Mouse (Mus musculus) CH12.LX (cell line): ENCODE measurements at regions not wholly inside any gene's neighbourhood (a gene's known extent, or its start where the extent isn't known, plus 50 kb on each side); places are given as distances from the start of the nearest gene placed in this dataset.

Source experiments
- DNase-seq: peaks from one replicate; pipeline ENCODE4 v3.0.0-alpha.2; 2013; ENCODE audit errors: extremely low read depth
- H3K27ac ChIP-seq: 2 replicates; pipeline ENCODE4 v1.5.1; 2012; ENCODE audit warnings: low read depth, mild to moderate bottlenecking, control low read depth, moderate library complexity; ENCODE audit not compliant: insufficient read depth
- H3K27me3 ChIP-seq: replicated peaks from 2 replicates; pipeline ENCODE3; 2012; ENCODE audit warnings: inconsistent platforms
- H3K36me3 ChIP-seq, 2 experiments: replicated peaks in 1 of 2; 2 replicates each; pipeline versions ENCODE3 to v1.6.1; 2012; ENCODE audit warnings: inconsistent platforms in 1 of 2, low read length in 1 of 2, mild to moderate bottlenecking in 1 of 2, mixed read lengths in 1 of 2, moderate library complexity in 1 of 2; ENCODE audit not compliant: control insufficient read depth in 1 of 2, insufficient read depth in 1 of 2
- H3K4me1 ChIP-seq, 2 experiments: 2 replicates each; pipeline ENCODE4 v1.6.1; 2012; ENCODE audit warnings: inconsistent platforms in 1 of 2, moderate library complexity in 1 of 2; ENCODE audit not compliant: insufficient read depth in 2 of 2, control insufficient read depth in 1 of 2
- H3K4me2 ChIP-seq: 2 replicates; pipeline ENCODE4 v1.6.1; 2012; ENCODE audit warnings: low read depth, mild to moderate bottlenecking, control low read depth; ENCODE audit not compliant: poor library complexity, insufficient read depth, severe bottlenecking
- H3K4me3 ChIP-seq, 3 experiments: fragments of 150-350 bp in 1 of 3; sonication (generic) in 1 of 3; replicated peaks in 1 of 3; 2 replicates each; pipeline versions ENCODE3 to v1.5.1; 2011 to 2012; ENCODE audit warnings: low read depth in 2 of 3, low read length in 2 of 3, mild to moderate bottlenecking in 2 of 3, moderate library complexity in 2 of 3, control low read depth in 1 of 3, improper control_type of control experiment in 1 of 3, inconsistent platforms in 1 of 3, mixed read lengths in 1 of 3; ENCODE audit not compliant: poor library complexity in 1 of 3
- H3K79me2 ChIP-seq: replicated peaks from 2 replicates; pipeline ENCODE4 v1.6.1; 2012; ENCODE audit warnings: mild to moderate bottlenecking, moderate library complexity; ENCODE audit not compliant: control insufficient read depth, poor library complexity, insufficient read depth, severe bottlenecking; ENCODE audit errors: extremely low read depth
- H3K9ac ChIP-seq: 2 replicates; pipeline ENCODE4 v1.6.1; 2012; ENCODE audit warnings: low read depth, mild to moderate bottlenecking, control low read depth, moderate library complexity; ENCODE audit not compliant: insufficient read depth
- H3K9me3 ChIP-seq: replicated peaks from 2 replicates; pipeline ENCODE3; 2012; ENCODE audit warnings: low read length, inconsistent platforms, mixed read lengths
- CHD1 ChIP-seq: IDR thresholded peaks from 2 replicates; pipeline ENCODE4 v1.6.1; 2012; ENCODE audit warnings: low read depth, low read length, improper control_type of control experiment, inconsistent platforms
- ELF1 ChIP-seq: IDR thresholded peaks from 2 replicates; pipeline ENCODE4 v1.6.1; 2014; ENCODE audit warnings: low read depth, mild to moderate bottlenecking, inconsistent platforms, low read length, improper control_type of control experiment
- EP300 ChIP-seq: IDR thresholded peaks from 2 replicates; pipeline ENCODE4 v1.6.1; 2011; ENCODE audit warnings: low read length, improper control_type of control experiment
- ETS1 ChIP-seq: conservative IDR thresholded peaks from 2 replicates; pipeline ENCODE4 v1.6.1; 2012; ENCODE audit warnings: low read depth, mild to moderate bottlenecking, inconsistent platforms, low read length, improper control_type of control experiment, moderate library complexity
- GABPA ChIP-seq: IDR thresholded peaks from 2 replicates; pipeline ENCODE4 v1.6.1; 2012; ENCODE audit warnings: low read depth, low read length, improper control_type of control experiment, inconsistent platforms; ENCODE audit not compliant: insufficient replicate concordance
- MXI1 ChIP-seq: IDR thresholded peaks from 2 replicates; pipeline ENCODE4 v1.6.1; 2011; ENCODE audit warnings: mild to moderate bottlenecking, low read depth, low read length, improper control_type of control experiment
- NRF1 ChIP-seq: IDR thresholded peaks from 2 replicates; pipeline ENCODE4 v1.6.1; 2014; ENCODE audit warnings: low read depth, mild to moderate bottlenecking, inconsistent platforms, low read length, improper control_type of control experiment, moderate library complexity
- PAX5 ChIP-seq: IDR thresholded peaks from 2 replicates; pipeline ENCODE4 v1.6.1; 2012; ENCODE audit warnings: low read length, inconsistent platforms, mixed read lengths
- RAD21 ChIP-seq: IDR thresholded peaks from 2 replicates; pipeline ENCODE4 v1.6.1; 2011; ENCODE audit warnings: low read depth, mild to moderate bottlenecking, low read length, improper control_type of control experiment, moderate library complexity
- RCOR1 ChIP-seq: conservative IDR thresholded peaks from 2 replicates; pipeline ENCODE4 v1.6.1; 2012; ENCODE audit warnings: low read depth, mild to moderate bottlenecking, inconsistent platforms, low read length, improper control_type of control experiment
- SMC3 ChIP-seq: IDR thresholded peaks from 2 replicates; pipeline ENCODE4 v1.6.1; 2011; ENCODE audit warnings: low read depth, low read length, improper control_type of control experiment
- TBP ChIP-seq: conservative IDR thresholded peaks from 2 replicates; pipeline ENCODE4 v1.6.1; 2011; ENCODE audit warnings: low read depth, low read length, improper control_type of control experiment
- TCF12 ChIP-seq: IDR thresholded peaks from 2 replicates; pipeline ENCODE4 v1.6.1; 2014; ENCODE audit warnings: low read depth, mild to moderate bottlenecking, inconsistent platforms, low read length, improper control_type of control experiment
- USF2 ChIP-seq: conservative IDR thresholded peaks from 2 replicates; pipeline ENCODE4 v1.6.1; 2011; ENCODE audit warnings: low read depth, low read length, improper control_type of control experiment
- ZNF384 ChIP-seq: IDR thresholded peaks from 2 replicates; pipeline ENCODE4 v1.6.1; 2012; ENCODE audit warnings: low read depth, low read length, improper control_type of control experiment, inconsistent platforms
- dilution Hi-C: fragments of 300-500 bp; cut with MboI; formaldehyde crosslinking; loops from 2 replicates; pipeline ENCODE4 v1.14.3; 2020; ENCODE audit warnings: low sequenced_read_pairs; ENCODE audit not compliant: extremely low pct_unique_long_range_greater_than_20kb, extremely low pct_ligation_motif_present
- in situ Hi-C: fragments of 300-500 bp; cut with MboI; formaldehyde crosslinking; loops from 3 replicates; pipeline ENCODE4 v1.14.3; 2019; ENCODE audit warnings: low sequenced_read_pairs, low pct_ligation_motif_present, low pct_unique_long_range_greater_than_20kb, mixed read lengths

- no peaks in the 10 kb centered on the region for H3K36me3 ChIP-seq
- H3K4me2 ChIP-seq, result no peak overlapping the region
- DNase-seq, result no peak
- no peaks in the 10 kb centered on the region for H3K4me1 ChIP-seq
- dilution Hi-C loops, result no loop called here
- no peak overlapping the region for H3K27ac ChIP-seq
- peaks cover 84% of the 10 kb centered on the region for H3K9me3 ChIP-seq
- no peaks in the 10 kb centered on the region for H3K79me2 ChIP-seq
- H3K9ac ChIP-seq, result no peak overlapping the region
- in situ Hi-C loops, result no loop called here
- H3K4me3 ChIP-seq, result no peak overlapping the region
- H3K27me3 ChIP-seq, result no peaks in the 10 kb centered on the region
- TF ChIP-seq RCOR1 (no peak), EP300 (no peak), USF2 (no peak), PAX5 (no peak), TBP (no peak), ETS1 (no peak), CHD1 (no peak), TCF12 (no peak), MXI1 (no peak), ELF1 (no peak), SMC3 (no peak), NRF1 (no peak)
- TF ChIP-seq, all 38 proteins: peak for 0
Observed at GRCm38 (mm10) chr4:153848274-153848673, 108.8 kb upstream of the A430005L14Rik start.

GRCm38 (mm10) chr4:153850186-153850585, 106.9 kb upstream of the A430005L14Rik start:
- H3K4me3 ChIP-seq, result no peak overlapping the region
- H3K9ac ChIP-seq, result no peak overlapping the region
- no peaks in the 10 kb centered on the region for H3K27me3 ChIP-seq
- no peak overlapping the region for H3K27ac ChIP-seq
- peaks cover 85% of the 10 kb centered on the region for H3K9me3 ChIP-seq
- no peaks in the 10 kb centered on the region for H3K4me1 ChIP-seq
- H3K36me3 ChIP-seq, result no peaks in the 10 kb centered on the region
- dilution Hi-C loops (no loop called here), in situ Hi-C loops (no loop called here)
- H3K4me2 ChIP-seq, result no peak overlapping the region
- no peaks in the 10 kb centered on the region for H3K79me2 ChIP-seq
- TF ChIP-seq RAD21, result no peak
- no peak for TF ChIP-seq ZNF384
- no peak for DNase-seq

- Histone ChIP-seq H3K27ac (no peak overlapping the region), H3K79me2 (no peaks in the 10 kb centered on the region), H3K9me3 (peaks cover 87% of the 10 kb centered on the region), H3K9ac (no peak overlapping the region), H3K27me3 (no peaks in the 10 kb centered on the region), H3K4me2 (no peak overlapping the region), H3K4me3 (no peak overlapping the region), H3K4me1 (no peaks in the 10 kb centered on the region), H3K36me3 (no peaks in the 10 kb centered on the region)
- in situ Hi-C loops, result no loop called here
- TF ChIP-seq GABPA, result no peak
- no peak for DNase-seq
- dilution Hi-C loops, result no loop called here
Observed at GRCm38 (mm10) chr4:153854084-153854747, 102.8 kb upstream of the A430005L14Rik start.
